In genomic region chr7:28765211-28765610, GRCm38 (mm10) we compare ENCODE assay signal across 8 mouse cellular contexts. TPM values are rescaled to one million over a fixed set of nuclear protein-coding genes. Genes with fewer than 3 reads are reported as not detected.
DNase-seq lines count a peak whose midpoint lies in the region; ATAC-seq and TF ChIP-seq lines count a peak whose summit lies in the region.

No protein-coding gene starts in this region.

- H3K4me2 ChIP-seq in embryonic facial prominence, embryonic 12.5 days (replicated peaks): peak overlapping the region; percentile 55
- peak overlapping the region; percentile 58 for H3K4me2 ChIP-seq in intestine, embryonic 16.5 days (ENCODE audit: low read depth, low read length)
- H3K4me2 ChIP-seq in neural tube, embryonic 12.5 days (replicated peaks): peak overlapping the region; percentile 68

- H3K9me3 ChIP-seq in embryonic facial prominence, embryonic 12.5 days: no peaks in the 10 kb centered on the region
- H3K9me3 ChIP-seq in intestine, embryonic 16.5 days (ENCODE audit: control insufficient read depth, low read length): no peaks in the 10 kb centered on the region
- no peaks in the 10 kb centered on the region for H3K9me3 ChIP-seq in neural tube, embryonic 12.5 days

- H3K4me3 ChIP-seq in lung, adult 2 months (replicated peaks; ENCODE audit: extremely low read depth, low read depth, low read length): peak overlapping the region; percentile 12
- peak overlapping the region; percentile 63 for H3K4me3 ChIP-seq in embryonic facial prominence, embryonic 12.5 days
- peak overlapping the region; percentile 93; the same call in 1 of the 2 replicates for H3K4me3 ChIP-seq in intestine, embryonic 16.5 days (ENCODE audit: low read length)
- H3K4me3 ChIP-seq in neural tube, embryonic 12.5 days: no peak overlapping the region

- H3K27ac ChIP-seq in embryonic facial prominence, embryonic 12.5 days: no peak overlapping the region
- H3K27ac ChIP-seq in intestine, embryonic 16.5 days (ENCODE audit: low read length): no peak overlapping the region
- no peak overlapping the region for H3K27ac ChIP-seq in neural tube, embryonic 12.5 days

- no peak for ATAC-seq in embryonic facial prominence, embryonic 12.5 days (ENCODE audit: insufficient number of reproducible peaks, insufficient read depth, low FRiP score, low TSS enrichment)
- no peak for ATAC-seq in intestine, embryonic 16.5 days
- no peak for ATAC-seq in neural tube, embryonic 12.5 days (ENCODE audit: low FRiP score, low read depth)

- H3K27me3 ChIP-seq in embryonic facial prominence, embryonic 12.5 days: no peaks in the 10 kb centered on the region
- no peaks in the 10 kb centered on the region for H3K27me3 ChIP-seq in intestine, embryonic 16.5 days (replicated peaks; ENCODE audit: control insufficient read depth, insufficient read depth, low read length)
- no peaks in the 10 kb centered on the region for H3K27me3 ChIP-seq in neural tube, embryonic 12.5 days (replicated peaks)

- WGBS in lung, adult 2 months: 77% methylated on average over 6 of the region's 6 CpGs
- WGBS in embryonic facial prominence, embryonic 12.5 days: 81% methylated on average over 6 of the region's 6 CpGs
- WGBS in intestine, embryonic 16.5 days: 78% methylated on average over 6 of the region's 6 CpGs
- WGBS in neural tube, embryonic 12.5 days: 89% methylated on average over 6 of the region's 6 CpGs

- peaks cover 17% of the 10 kb centered on the region for H3K4me1 ChIP-seq in lung, adult 2 months (ENCODE audit: control insufficient read depth, insufficient read depth, low read length)
- peaks cover 12% of the 10 kb centered on the region for H3K4me1 ChIP-seq in embryonic facial prominence, embryonic 12.5 days
- H3K4me1 ChIP-seq in intestine, embryonic 16.5 days (ENCODE audit: control insufficient read depth, insufficient read depth, low read length): peaks cover 17% of the 10 kb centered on the region
- peaks cover 25% of the 10 kb centered on the region for H3K4me1 ChIP-seq in neural tube, embryonic 12.5 days

- no peak for TF ChIP-seq POLR2A in lung, adult 2 months (IDR thresholded peaks at IDR 0.05; ENCODE audit: borderline replicate concordance, extremely low read depth, low read depth, low read length)

- no peak for DNase-seq in lung, adult 2 months
- no peak for DNase-seq in lung, postnatal 25 days (ENCODE audit: low spot score)
- no peak for DNase-seq in spleen, adult 12 weeks (ENCODE audit: low spot score)
- DNase-seq in gastrocnemius, adult 8-10 months (ENCODE audit: low spot score in 2 of 2): no peak
- no peak for DNase-seq in cerebellum, adult 11-12 months

- no peak overlapping the region for H3K9ac ChIP-seq in embryonic facial prominence, embryonic 12.5 days
- H3K9ac ChIP-seq in intestine, embryonic 16.5 days (ENCODE audit: low read depth, low read length): peak overlapping the region; percentile 74
- H3K9ac ChIP-seq in neural tube, embryonic 12.5 days: 0 out of 2 replicates have a peak overlapping the region, but pooled peaks have one; percentile 57

- TF ChIP-seq CTCF in lung, adult 2 months (IDR thresholded peaks at IDR 0.05; ENCODE audit: insufficient read depth, low read length): no peak

- H3K36me3 ChIP-seq in embryonic facial prominence, embryonic 12.5 days: peaks cover 19% of the 10 kb centered on the region
- H3K36me3 ChIP-seq in intestine, embryonic 16.5 days (ENCODE audit: control insufficient read depth, insufficient read depth, low read length): peaks cover 12% of the 10 kb centered on the region; the same call in 1 of the 2 replicates
- peaks cover 20% of the 10 kb centered on the region for H3K36me3 ChIP-seq in neural tube, embryonic 12.5 days

RNA-seq across cellular contexts. Expression of gene Sirt2, which starts 1.3 kb away (rescaled TPM):
- 84.9 and 102 TPM in 2 replicates for polyA plus RNA-seq in lung, adult 2 months (2012; rRNA removed)
- polyA plus RNA-seq in embryonic facial prominence, embryonic 12.5 days (2016; fragmentation: Nextera tagmentation; extraction: Ambion mirVana): 76.1 and 76.7 TPM in 2 replicates
- polyA plus RNA-seq in intestine, embryonic 16.5 days (2015; fragmentation: Nextera tagmentation; extraction: Ambion mirVana): 71.9 and 77.6 TPM in 2 replicates
- 86.4 and 89.1 TPM in 2 replicates for polyA plus RNA-seq in neural tube, embryonic 12.5 days (2016; fragmentation: Nextera tagmentation; extraction: Ambion mirVana)
- total RNA-seq in gastrocnemius, adult 8-10 months (2022): 100 to 1,000 TPM in 1 of 4 experiments, 10 to 100 TPM in 3; 94.9 to 105 (median 96.4) TPM

RNA-seq across cellular contexts. Expression of gene Nfkbib, which starts 2.1 kb away (rescaled TPM):
- polyA plus RNA-seq in lung, adult 2 months (2012; rRNA removed): 48.5 and 49.2 TPM in 2 replicates
- 38.9 and 42.0 TPM in 2 replicates for polyA plus RNA-seq in embryonic facial prominence, embryonic 12.5 days (2016; fragmentation: Nextera tagmentation; extraction: Ambion mirVana)
- 46.2 and 49.1 TPM in 2 replicates for polyA plus RNA-seq in intestine, embryonic 16.5 days (2015; fragmentation: Nextera tagmentation; extraction: Ambion mirVana)
- polyA plus RNA-seq in neural tube, embryonic 12.5 days (2016; fragmentation: Nextera tagmentation; extraction: Ambion mirVana): 51.5 and 52.4 TPM in 2 replicates
- 10 to 100 TPM; 28.5 to 34.2 (median 31.2) TPM for total RNA-seq in gastrocnemius, adult 8-10 months (2022)

RNA-seq across cellular contexts. Expression of gene Ccer2, which starts 9.2 kb away (rescaled TPM):
- not detected in 2 replicates for polyA plus RNA-seq in lung, adult 2 months (2012; rRNA removed)
- polyA plus RNA-seq in embryonic facial prominence, embryonic 12.5 days (2016; fragmentation: Nextera tagmentation; extraction: Ambion mirVana): 5.0 and 6.5 TPM in 2 replicates
- not detected in 2 replicates for polyA plus RNA-seq in intestine, embryonic 16.5 days (2015; fragmentation: Nextera tagmentation; extraction: Ambion mirVana)
- polyA plus RNA-seq in neural tube, embryonic 12.5 days (2016; fragmentation: Nextera tagmentation; extraction: Ambion mirVana): 9.7 and 10.4 TPM in 2 replicates
- total RNA-seq in gastrocnemius, adult 8-10 months (2022): not detected

RNA-seq across cellular contexts. Expression of gene Sars2, which starts 23.4 kb away (rescaled TPM):
- 13.6 and 15.8 TPM in 2 replicates for polyA plus RNA-seq in lung, adult 2 months (2012; rRNA removed)
- polyA plus RNA-seq in embryonic facial prominence, embryonic 12.5 days (2016; fragmentation: Nextera tagmentation; extraction: Ambion mirVana): 29.8 and 32.0 TPM in 2 replicates
- 25.2 and 28.0 TPM in 2 replicates for polyA plus RNA-seq in intestine, embryonic 16.5 days (2015; fragmentation: Nextera tagmentation; extraction: Ambion mirVana)
- polyA plus RNA-seq in neural tube, embryonic 12.5 days (2016; fragmentation: Nextera tagmentation; extraction: Ambion mirVana): 28.6 and 32.0 TPM in 2 replicates
- total RNA-seq in gastrocnemius, adult 8-10 months (2022): 10 to 100 TPM; 12.3 to 13.5 (median 12.6) TPM

RNA-seq across cellular contexts. Expression of gene Rinl, which starts 23.6 kb away (rescaled TPM):
- polyA plus RNA-seq in lung, adult 2 months (2012; rRNA removed): 11.2 and 14.5 TPM in 2 replicates
- 2.2 and 2.8 TPM in 2 replicates for polyA plus RNA-seq in embryonic facial prominence, embryonic 12.5 days (2016; fragmentation: Nextera tagmentation; extraction: Ambion mirVana)
- polyA plus RNA-seq in intestine, embryonic 16.5 days (2015; fragmentation: Nextera tagmentation; extraction: Ambion mirVana): 5.2 and 5.9 TPM in 2 replicates
- polyA plus RNA-seq in neural tube, embryonic 12.5 days (2016; fragmentation: Nextera tagmentation; extraction: Ambion mirVana): 2.8 TPM in 2 replicates
- total RNA-seq in gastrocnemius, adult 8-10 months (2022): under 1 TPM in 3 of 4 experiments, not detected in 1; 0.27 to 0.70 (median 0.56) TPM
